Mouse (Mus musculus) layer of hippocampus, adult 2 months (tissue): ENCODE data around the gene Pigk. TPM values are rescaled to one million over a fixed set of nuclear protein-coding genes. Genes with fewer than 3 reads are reported as not detected.

Source experiments
- DNase-seq, 2 experiments: peaks; one replicate each; pipeline ENCODE4 v3.0.0; 2022; ENCODE audit warnings: low spot score in 2 of 2
- H3K27ac ChIP-seq: fragments of 200-600 bp; 2 replicates; pipeline ENCODE4 v1.8.1; 2022
- H3K4me3 ChIP-seq: fragments of 200-600 bp; 2 replicates; pipeline ENCODE4 v1.8.1; 2022; ENCODE audit warnings: mild to moderate bottlenecking
- CTCF ChIP-seq: fragments of 200-600 bp; conservative IDR thresholded peaks from 2 replicates; pipeline ENCODE4 v1.8.1; 2022; ENCODE audit warnings: antibody characterized with exemption, mild to moderate bottlenecking, moderate library complexity
- total RNA-seq, 2 experiments: library from RNA; stranded (reverse); gene quantifications; 2 replicates each; pipeline ENCODE4 v1.2.3; 2021

Pigk gene
- total RNA-seq, 2 experiments from 2014 or later = 46.1 to 48.3 TPM

GRCm38 (mm10) chr3:152855006-152855614, 141.2 kb downstream of the Pigk start:
- no peak overlapping the region for H3K4me3 ChIP-seq
- peak overlapping the region; percentile 36; the same call in 1 of the 2 replicates for H3K27ac ChIP-seq
- no peak for DNase-seq
- no peak for TF ChIP-seq CTCF

GRCm38 (mm10) chr3:152856095-152856494, 142.2 kb downstream of the Pigk start:
- no peak for TF ChIP-seq CTCF
- Histone ChIP-seq H3K27ac (peak overlapping the region; percentile 43), H3K4me3 (no peak overlapping the region)
- DNase-seq = no peak

GRCm38 (mm10) chr3:152861450-152861849, 147.6 kb downstream of the Pigk start:
- no peak for TF ChIP-seq CTCF
- Histone ChIP-seq H3K27ac (0 out of 2 replicates have a peak overlapping the region, but pooled peaks have one; percentile 7), H3K4me3 (no peak overlapping the region)
- no peak for DNase-seq

- TF ChIP-seq CTCF = no peak
- no peak for DNase-seq
- H3K4me3 ChIP-seq = no peak overlapping the region
- H3K27ac ChIP-seq = no peak overlapping the region
These were observed 148.1 kb downstream of the Pigk start for GRCm38 (mm10) chr3:152861978-152862377.

- H3K27ac ChIP-seq = peak overlapping the region; percentile 73
- peak in 1 of 2 experiments; percentile 48 for DNase-seq
These were observed 152.4 kb downstream of the Pigk start for GRCm38 (mm10) chr3:152866035-152866965.

GRCm38 (mm10) chr3:152867654-152868525, 154.0 kb downstream of the Pigk start:
- no peak for TF ChIP-seq CTCF
- no peak overlapping the region for H3K4me3 ChIP-seq
- peak overlapping the region; percentile 73 for H3K27ac ChIP-seq
- DNase-seq = no peak

More at GRCm38 (mm10) chr3:152866035-152866965, 152.4 kb downstream of the Pigk start:
- no peak overlapping the region for H3K4me3 ChIP-seq
- TF ChIP-seq CTCF = no peak

GRCm38 (mm10) chr3:152872054-152872453, 158.2 kb downstream of the Pigk start:
- Histone ChIP-seq H3K4me3 (no peak overlapping the region), H3K27ac (peak overlapping the region; percentile 8; the same call in 1 of the 2 replicates)
- no peak for DNase-seq
- no peak for TF ChIP-seq CTCF

- TF ChIP-seq CTCF = no peak
- H3K27ac ChIP-seq = peak overlapping the region; percentile 75; the same call in 1 of the 2 replicates
These were observed 158.7 kb downstream of the Pigk start for GRCm38 (mm10) chr3:152872596-152872995.

GRCm38 (mm10) chr3:152874431-152875355, 160.8 kb downstream of the Pigk start:
- TF ChIP-seq CTCF = no peak
- Histone ChIP-seq H3K27ac (peak overlapping the region; percentile 75), H3K4me3 (no peak overlapping the region)
- peak in 1 of 2 experiments; percentile 50 for DNase-seq

More at GRCm38 (mm10) chr3:152872596-152872995, 158.7 kb downstream of the Pigk start:
- no peak for DNase-seq
- H3K4me3 ChIP-seq = no peak overlapping the region

- no peak for DNase-seq
- Histone ChIP-seq H3K4me3 (no peak overlapping the region), H3K27ac (peak overlapping the region; percentile 75; the same call in 1 of the 2 replicates)
- peak; percentile 60 for TF ChIP-seq CTCF
These were observed 161.9 kb downstream of the Pigk start for GRCm38 (mm10) chr3:152875723-152876290.

GRCm38 (mm10) chr3:152880121-152880835, 166.4 kb downstream of the Pigk start:
- TF ChIP-seq CTCF = no peak
- DNase-seq = no peak
- peak overlapping the region; percentile 70; the same call in 1 of the 2 replicates for H3K27ac ChIP-seq
- no peak overlapping the region for H3K4me3 ChIP-seq
